Mouse (Mus musculus) G1E (cell line): ENCODE measurements at regions not wholly inside any gene's neighbourhood (a gene's known extent, or its start where the extent isn't known, plus 50 kb on each side); places are given as distances from the start of the nearest gene placed in this dataset.

ENCODE experiments used
- CTCF ChIP-seq: IDR thresholded peaks from 2 replicates; pipeline ENCODE4 v1.5.1; 2012; ENCODE audit warnings: low read depth, low read length, inconsistent platforms, mixed read lengths
- GATA1 ChIP-seq: IDR thresholded peaks from 2 replicates; pipeline ENCODE4 v1.6.1; 2012; ENCODE audit warnings: borderline replicate concordance, low read length, inconsistent platforms, mixed read lengths
- POLR2AphosphoS5 ChIP-seq: IDR thresholded peaks from 2 replicates; pipeline ENCODE4 v1.6.1; 2012; ENCODE audit warnings: low read depth, low read length, inconsistent platforms; ENCODE audit not compliant: insufficient replicate concordance
- TAL1 ChIP-seq: conservative IDR thresholded peaks from 2 replicates; pipeline ENCODE4 v1.6.1; 2012; ENCODE audit warnings: low read depth, low read length, inconsistent platforms, mixed read lengths

DNA sequence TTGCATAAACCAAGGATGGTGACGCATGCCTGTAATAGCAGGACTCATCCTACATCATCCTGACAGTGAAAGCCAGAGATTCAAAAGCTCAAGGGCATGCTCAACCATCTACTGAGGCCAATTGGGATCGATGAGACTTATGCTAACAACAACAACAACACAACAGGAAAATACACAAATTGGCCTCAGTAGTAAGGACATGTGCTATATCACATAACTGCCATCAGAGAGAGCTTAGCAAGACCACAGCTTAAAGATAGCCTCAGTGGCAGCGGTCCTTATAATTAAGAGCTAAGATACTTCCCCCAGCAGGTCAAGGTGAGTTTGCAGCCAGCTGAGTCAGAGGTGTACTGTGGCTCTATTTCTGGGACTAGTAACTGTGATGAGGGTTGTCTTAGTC is 102.0 kb upstream of the Fhl2 start:
- no peak for TF ChIP-seq CTCF
- TF ChIP-seq GATA1: no peak
- TF ChIP-seq TAL1: no peak
- no peak for TF ChIP-seq POLR2AphosphoS5
